Mouse (Mus musculus) neural tube, embryonic 12.5 days (tissue): ENCODE data around the gene Cyp2s1. TPM values are rescaled to one million over a fixed set of nuclear protein-coding genes. Genes with fewer than 3 reads are reported as not detected.

Experiments used
- ATAC-seq: fragments of 200-750 bp; cut with Nextera tagmentation; 2 replicates; pipeline ENCODE4 v1.8.0; 2017; ENCODE audit warnings: low read depth, mild to moderate bottlenecking, moderate TSS enrichment, moderate library complexity; ENCODE audit not compliant: low FRiP score
- H3K27ac ChIP-seq: fragments of 300-500 bp; sonication (generic); 2 replicates; pipeline ENCODE4 v1.5.1; 2016
- H3K27me3 ChIP-seq: fragments of 300-500 bp; sonication (generic); replicated peaks from 2 replicates; pipeline ENCODE4 v1.6.1; 2016; ENCODE audit warnings: mild to moderate bottlenecking
- H3K36me3 ChIP-seq: fragments of 300-500 bp; sonication (generic); 2 replicates; pipeline ENCODE4 v1.6.1; 2016; ENCODE audit warnings: mild to moderate bottlenecking
- H3K4me1 ChIP-seq: fragments of 300-500 bp; sonication (generic); 2 replicates; pipeline ENCODE4 v1.6.1; 2016
- H3K4me2 ChIP-seq: fragments of 300-500 bp; sonication (generic); replicated peaks from 2 replicates; pipeline ENCODE4 v1.6.1; 2016; ENCODE audit warnings: mild to moderate bottlenecking
- H3K4me3 ChIP-seq: fragments of 300-500 bp; sonication (generic); 2 replicates; pipeline ENCODE4 v1.5.1; 2016
- H3K9ac ChIP-seq: fragments of 300-500 bp; sonication (generic); 2 replicates; pipeline ENCODE4 v1.6.1; 2016; ENCODE audit warnings: mild to moderate bottlenecking
- H3K9me3 ChIP-seq: fragments of 300-500 bp; sonication (generic); 2 replicates; pipeline ENCODE4 v1.6.1; 2016; ENCODE audit warnings: mild to moderate bottlenecking
- WGBS: fragments of 180-500 bp; shearing (Covaris S2); methylation state at CpG from one replicate; pipeline ENCODE4 v1.1.7; 2016; 5-methylcytosine and 5-hydroxymethylcytosine counted together
- polyA plus RNA-seq: library from polyadenylated mRNA; unstranded; fragments of >200 nt; fragmentation: Nextera tagmentation; extraction: Ambion mirVana; gene quantifications from 2 replicates; pipeline ENCODE4 v1.2.1, GENCODE M21; 2016

Gene Cyp2s1
- polyA plus RNA-seq, 1 experiment from 2014 or later, result 4.0 TPM

- H3K36me3 ChIP-seq, result no peaks in the 10 kb centered on the region
- H3K9me3 ChIP-seq, result no peaks in the 10 kb centered on the region
- no peaks in the 10 kb centered on the region for H3K27me3 ChIP-seq
- no peaks in the 10 kb centered on the region for H3K4me1 ChIP-seq
- H3K9ac ChIP-seq, result no peak overlapping the region
- H3K27ac ChIP-seq, result no peak overlapping the region
- 79% methylated on average over 10 of the region's 10 CpGs for WGBS
- ATAC-seq, result no peak
- H3K4me2 ChIP-seq, result no peak overlapping the region
- H3K4me3 ChIP-seq, result no peak overlapping the region
Measured at GRCm38 (mm10) chr7:25835188-25835891, 18.6 kb upstream of the Cyp2s1 start.

GRCm38 (mm10) chr7:25831557-25832530 lies 15.1 kb upstream of the Cyp2s1 start:
- no peaks in the 10 kb centered on the region for H3K4me1 ChIP-seq
- H3K4me2 ChIP-seq, result no peak overlapping the region
- 83% methylated on average over 10 of the region's 10 CpGs for WGBS
- no peak for ATAC-seq
- no peaks in the 10 kb centered on the region for H3K36me3 ChIP-seq
- H3K9ac ChIP-seq, result no peak overlapping the region
- H3K27ac ChIP-seq, result no peak overlapping the region
- H3K27me3 ChIP-seq, result no peaks in the 10 kb centered on the region
- no peak overlapping the region for H3K4me3 ChIP-seq
- no peaks in the 10 kb centered on the region for H3K9me3 ChIP-seq

GRCm38 (mm10) chr7:25830251-25830650 lies 13.5 kb upstream of the Cyp2s1 start:
- Histone ChIP-seq H3K9ac (no peak overlapping the region), H3K4me2 (no peak overlapping the region), H3K27me3 (no peaks in the 10 kb centered on the region), H3K36me3 (no peaks in the 10 kb centered on the region), H3K9me3 (no peaks in the 10 kb centered on the region), H3K4me1 (no peaks in the 10 kb centered on the region), H3K27ac (no peak overlapping the region), H3K4me3 (no peak overlapping the region)
- WGBS, result 55% methylated on average over 2 of the region's 2 CpGs
- ATAC-seq, result no peak

GRCm38 (mm10) chr7:25827199-25827598 lies 10.5 kb upstream of the Cyp2s1 start:
- Histone ChIP-seq H3K4me1 (no peaks in the 10 kb centered on the region), H3K36me3 (no peaks in the 10 kb centered on the region), H3K9ac (no peak overlapping the region), H3K9me3 (no peaks in the 10 kb centered on the region), H3K4me2 (no peak overlapping the region), H3K27ac (no peak overlapping the region), H3K4me3 (no peak overlapping the region), H3K27me3 (no peaks in the 10 kb centered on the region)
- no peak for ATAC-seq
- 84% methylated on average over 3 of the region's 3 CpGs for WGBS

- 85% methylated on average over 6 of the region's 6 CpGs for WGBS
- H3K9ac ChIP-seq, result no peak overlapping the region
- no peaks in the 10 kb centered on the region for H3K36me3 ChIP-seq
- no peaks in the 10 kb centered on the region for H3K27me3 ChIP-seq
- no peak for ATAC-seq
- no peak overlapping the region for H3K4me3 ChIP-seq
- no peaks in the 10 kb centered on the region for H3K9me3 ChIP-seq
- no peaks in the 10 kb centered on the region for H3K4me1 ChIP-seq
- H3K4me2 ChIP-seq, result no peak overlapping the region
- no peak overlapping the region for H3K27ac ChIP-seq
Measured at GRCm38 (mm10) chr7:25826029-25826428, 9.3 kb upstream of the Cyp2s1 start.

- no peak for ATAC-seq
- Histone ChIP-seq H3K9me3 (no peaks in the 10 kb centered on the region), H3K4me1 (no peaks in the 10 kb centered on the region), H3K4me2 (no peak overlapping the region), H3K4me3 (no peak overlapping the region), H3K27ac (no peak overlapping the region), H3K36me3 (no peaks in the 10 kb centered on the region), H3K9ac (no peak overlapping the region), H3K27me3 (no peaks in the 10 kb centered on the region)
- 56% methylated on average over 9 of the region's 9 CpGs for WGBS
Measured at GRCm38 (mm10) chr7:25825043-25825442, 8.3 kb upstream of the Cyp2s1 start.

- Histone ChIP-seq H3K9ac (no peak overlapping the region), H3K27ac (no peak overlapping the region), H3K4me1 (peaks cover 11% of the 10 kb centered on the region), H3K9me3 (no peaks in the 10 kb centered on the region), H3K4me3 (no peak overlapping the region), H3K27me3 (peaks cover 22% of the 10 kb centered on the region), H3K36me3 (no peaks in the 10 kb centered on the region), H3K4me2 (peak overlapping the region; percentile 81)
- ATAC-seq, result no peak
- WGBS, result 25% methylated on average over 7 of the region's 7 CpGs
Measured at GRCm38 (mm10) chr7:25815571-25815970, 1.1 kb downstream of the Cyp2s1 start.

- 85% methylated on average over 9 of the region's 9 CpGs for WGBS
- ATAC-seq, result no peak
- H3K4me2 ChIP-seq, result no peak overlapping the region
- H3K9me3 ChIP-seq, result no peaks in the 10 kb centered on the region
- H3K27ac ChIP-seq, result no peak overlapping the region
- H3K4me1 ChIP-seq, result peaks cover 11% of the 10 kb centered on the region
- no peak overlapping the region for H3K4me3 ChIP-seq
- H3K36me3 ChIP-seq, result no peaks in the 10 kb centered on the region
- peaks cover 22% of the 10 kb centered on the region for H3K27me3 ChIP-seq
- H3K9ac ChIP-seq, result no peak overlapping the region
Measured at GRCm38 (mm10) chr7:25814711-25815110, 2.0 kb downstream of the Cyp2s1 start.

- Histone ChIP-seq H3K36me3 (no peaks in the 10 kb centered on the region), H3K4me3 (no peak overlapping the region), H3K9ac (no peak overlapping the region), H3K27me3 (peaks cover 22% of the 10 kb centered on the region), H3K9me3 (no peaks in the 10 kb centered on the region), H3K4me2 (no peak overlapping the region), H3K27ac (no peak overlapping the region), H3K4me1 (peaks cover 7% of the 10 kb centered on the region; the same call in 1 of the 2 replicates)
- ATAC-seq, result no peak
- 67% methylated on average over 1 of the region's 1 CpGs for WGBS
Measured at GRCm38 (mm10) chr7:25812195-25812594, 4.5 kb downstream of the Cyp2s1 start.

- Histone ChIP-seq H3K4me2 (no peak overlapping the region), H3K4me3 (no peak overlapping the region), H3K4me1 (peaks cover 7% of the 10 kb centered on the region; the same call in 1 of the 2 replicates), H3K36me3 (no peaks in the 10 kb centered on the region), H3K9ac (no peak overlapping the region), H3K9me3 (no peaks in the 10 kb centered on the region), H3K27ac (no peak overlapping the region), H3K27me3 (peaks cover 22% of the 10 kb centered on the region)
- no peak for ATAC-seq
- WGBS, result 73% methylated on average over 2 of the region's 2 CpGs
Measured at GRCm38 (mm10) chr7:25811716-25812115, 5.0 kb downstream of the Cyp2s1 start.

- Histone ChIP-seq H3K4me3 (no peak overlapping the region), H3K4me1 (peaks cover 9% of the 10 kb centered on the region; the same call in 1 of the 2 replicates), H3K36me3 (no peaks in the 10 kb centered on the region), H3K9me3 (no peaks in the 10 kb centered on the region), H3K4me2 (peak overlapping the region; percentile 46), H3K27me3 (no peaks in the 10 kb centered on the region), H3K9ac (0 out of 2 replicates have a peak overlapping the region, but pooled peaks have one; percentile 27), H3K27ac (no peak overlapping the region)
- ATAC-seq, result peak; percentile 56
- 23% methylated on average over 21 of the region's 21 CpGs for WGBS
Measured at GRCm38 (mm10) chr7:25805631-25806343, 10.9 kb downstream of the Cyp2s1 start.

- 82% methylated on average over 4 of the region's 4 CpGs for WGBS
- no peaks in the 10 kb centered on the region for H3K27me3 ChIP-seq
- no peaks in the 10 kb centered on the region for H3K9me3 ChIP-seq
- no peak overlapping the region for H3K4me3 ChIP-seq
- no peak overlapping the region for H3K27ac ChIP-seq
- H3K36me3 ChIP-seq, result no peaks in the 10 kb centered on the region
- H3K4me1 ChIP-seq, result peaks cover 9% of the 10 kb centered on the region; the same call in 1 of the 2 replicates
- ATAC-seq, result no peak
- no peak overlapping the region for H3K9ac ChIP-seq
- no peak overlapping the region for H3K4me2 ChIP-seq
Measured at GRCm38 (mm10) chr7:25804792-25805191, 11.9 kb downstream of the Cyp2s1 start.
